Mouse (Mus musculus) CH12.LX (cell line): Measurements from ENCODE around the gene Prr5.

Experiments used
- EP300 ChIP-seq: IDR thresholded peaks from 2 replicates; pipeline ENCODE4 v1.6.1; 2011; ENCODE audit warnings: low read length, improper control_type of control experiment
- IRF4 ChIP-seq: IDR thresholded peaks from 2 replicates; pipeline ENCODE4 v1.6.1; 2014; ENCODE audit warnings: low read depth, mild to moderate bottlenecking, inconsistent platforms, low read length, improper control_type of control experiment
- USF2 ChIP-seq: conservative IDR thresholded peaks from 2 replicates; pipeline ENCODE4 v1.6.1; 2011; ENCODE audit warnings: low read depth, low read length, improper control_type of control experiment

DNA sequence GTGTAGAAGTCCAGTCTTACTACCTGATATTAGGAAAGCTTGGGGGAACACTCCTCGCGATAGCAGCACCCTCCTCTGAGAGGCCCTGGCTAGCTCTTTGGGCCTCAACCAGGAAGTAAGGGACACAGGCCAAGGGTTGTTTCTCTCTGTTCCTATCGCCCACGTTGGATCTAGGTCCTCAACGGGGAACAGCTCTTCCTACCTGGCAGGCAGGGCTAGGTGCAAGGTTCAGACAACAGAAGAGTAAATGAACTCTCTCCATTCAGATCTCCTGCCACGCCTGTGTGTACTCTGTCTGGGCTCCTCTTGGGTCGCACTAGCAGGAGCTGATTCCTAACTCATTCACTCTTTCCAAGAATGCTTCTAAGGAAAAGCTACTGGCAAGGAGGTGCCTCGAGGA, 5.9 kb downstream of the Prr5 start:
- TF ChIP-seq EP300 (no peak), IRF4 (no peak), USF2 (no peak)
